In the genomic region with DNA sequence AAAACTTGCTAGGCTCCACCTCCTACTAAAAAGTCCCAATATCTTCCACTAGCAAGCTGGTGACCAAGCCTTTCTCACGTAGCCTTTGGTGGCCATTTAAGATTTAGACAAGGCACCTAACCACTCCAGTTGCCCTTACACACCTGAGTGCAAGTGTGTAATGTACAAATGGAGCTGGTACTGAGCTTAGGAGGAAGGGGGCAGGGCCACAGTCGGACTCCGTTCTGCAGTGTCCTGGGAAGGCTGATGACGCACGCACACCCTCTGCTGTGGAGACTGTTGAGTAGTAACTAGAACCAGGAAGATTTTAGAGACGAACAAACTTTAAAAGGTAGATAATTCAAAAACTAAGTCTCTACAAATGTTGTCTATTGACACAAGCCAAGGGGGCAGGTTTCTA, we compare ENCODE assay signal across 13 mouse cellular contexts. TPM values are rescaled to one million over a fixed set of nuclear protein-coding genes. Genes with fewer than 3 reads are reported as not detected.
DNase-seq lines count a peak whose midpoint lies in the region.
"Had no signal": no experiment of that assay in that cellular context is flagged by ENCODE, and none has a peak within 500 bp of the region (broad histone marks: within the 10 kb centered on the region; RNA-seq: fewer than 3 reads in every experiment).

No protein-coding gene starts in this region.

- intact Hi-C loops in heart, postnatal 14 days (cut with DNase I) = no loop called here

- DNase-seq in adrenal gland, adult 2 months = peak; percentile 29
- no peak for DNase-seq in adrenal gland, adult 8-10 months
- peak; percentile 46 for DNase-seq in adrenal gland, postnatal 25 days
- DNase-seq in adrenal gland, postnatal 10 days = no peak
- DNase-seq in heart, adult 11 months = peak; percentile 67
- no peak for DNase-seq in heart, postnatal 14 days
- DNase-seq: B cell, adult 2 months; cerebellum, adult 11-12 months; cerebellum, adult 2 months; cerebellum, adult 9-10 months; cerebellum, postnatal 10 days; cerebellum, postnatal 25 days; forebrain, postnatal 0 days had no signal

RNA-seq across cellular contexts. Expression of a gene that starts 19.7 kb away (rescaled TPM):
- total RNA-seq in adrenal gland, adult 2 months (2021) = 100 to 1,000 TPM; 134 to 163 TPM
- polyA plus RNA-seq in adrenal gland, adult 2 months (2012; rRNA removed) = 3.5 and 4.0 TPM in 2 replicates
- total RNA-seq in adrenal gland, adult 8-10 months (2022) = 100 to 1,000 TPM; 129 to 159 (median 151) TPM
- 143 and 152 TPM in 2 replicates for total RNA-seq in adrenal gland, postnatal 25 days (2021)
- total RNA-seq in adrenal gland, postnatal 10 days (2021) = 100 to 1,000 TPM; 103 to 108 TPM
- total RNA-seq in heart, postnatal 14 days (2021) = 10 to 100 TPM; 54.3 to 60.5 TPM

Comparison
In these comparisons a context has a peak if more than half of its experiments do, and no peak if none do; other contexts are left out.
1. DNase-seq: peak in adrenal gland, adult 2 months (single experiment), adrenal gland, postnatal 25 days (single experiment) and heart, adult 11 months (single experiment); none in adrenal gland, adult 8-10 months (single experiment), adrenal gland, postnatal 10 days (single experiment) and heart, postnatal 14 days (0 of 2).